Mouse (Mus musculus) hindbrain, embryonic 16.5 days (tissue): Measurements from ENCODE around the gene Ar. TPM values are rescaled to one million over a fixed set of nuclear protein-coding genes. Genes with fewer than 3 reads are reported as not detected.

Experiments used
- ATAC-seq: fragments of 200-750 bp; cut with Nextera tagmentation; 2 replicates; pipeline ENCODE4 v1.8.0; 2017; ENCODE audit warnings: moderate TSS enrichment, moderate library complexity
- H3K27ac ChIP-seq: fragments of 300-500 bp; sonication (generic); 2 replicates; pipeline ENCODE4 v1.5.1; 2014; ENCODE audit warnings: low read depth, mild to moderate bottlenecking, control low read depth, low read length, moderate library complexity
- H3K27me3 ChIP-seq: fragments of 300-500 bp; sonication (generic); replicated peaks from 2 replicates; pipeline ENCODE4 v1.6.1; 2014; ENCODE audit warnings: low read length; ENCODE audit not compliant: control insufficient read depth, insufficient read depth
- H3K36me3 ChIP-seq: fragments of 300-500 bp; sonication (generic); 2 replicates; pipeline ENCODE4 v1.6.1; 2014; ENCODE audit warnings: mild to moderate bottlenecking, low read length, moderate library complexity, mixed read lengths; ENCODE audit not compliant: control insufficient read depth, insufficient read depth
- H3K4me1 ChIP-seq: fragments of 300-500 bp; sonication (generic); 2 replicates; pipeline ENCODE4 v1.6.1; 2014; ENCODE audit warnings: low read depth, low read length; ENCODE audit not compliant: control insufficient read depth, insufficient read depth
- H3K4me2 ChIP-seq: fragments of 300-500 bp; sonication (generic); 2 replicates; pipeline ENCODE4 v1.6.1; 2014; ENCODE audit warnings: mild to moderate bottlenecking, low read length, control low read depth, moderate library complexity
- H3K4me3 ChIP-seq: fragments of 300-500 bp; sonication (generic); 2 replicates; pipeline ENCODE4 v1.5.1; 2014; ENCODE audit warnings: mild to moderate bottlenecking, low read length, control low read depth, moderate library complexity
- H3K9ac ChIP-seq: fragments of 300-500 bp; sonication (generic); 2 replicates; pipeline ENCODE4 v1.6.1; 2014; ENCODE audit warnings: low read depth, mild to moderate bottlenecking, control low read depth, low read length, moderate library complexity
- H3K9me3 ChIP-seq: fragments of 300-500 bp; sonication (generic); 2 replicates; pipeline ENCODE4 v1.6.1; 2014; ENCODE audit warnings: mild to moderate bottlenecking, low read length, moderate library complexity; ENCODE audit not compliant: control insufficient read depth
- WGBS: fragments of 180-500 bp; shearing (Covaris S2); extraction: QIAGEN DNeasy Blood & Tissue Kit; methylation state at CpG from one replicate; pipeline ENCODE4 v1.1.7; 2014; 5-methylcytosine and 5-hydroxymethylcytosine counted together
- polyA plus RNA-seq: library from polyadenylated mRNA; unstranded; fragments of >200 nt; fragmentation: Nextera tagmentation; extraction: Ambion mirVana; gene quantifications from 2 replicates; pipeline ENCODE4 v1.2.1, GENCODE M21; 2015

Ar gene
- polyA plus RNA-seq, 1 experiment from 2014 or later, result 0.18 TPM

- Histone ChIP-seq H3K9me3 (no peaks in the 10 kb centered on the region), H3K27ac (no peak overlapping the region), H3K4me2 (no peak overlapping the region), H3K4me1 (no peaks in the 10 kb centered on the region), H3K36me3 (no peaks in the 10 kb centered on the region), H3K27me3 (no peaks in the 10 kb centered on the region), H3K4me3 (no peak overlapping the region), H3K9ac (no peak overlapping the region)
- no peak for ATAC-seq
- 75% methylated on average over 1 of the region's 1 CpGs for WGBS
Observed at GRCm38 (mm10) chrX:98347481-98347880, 198.9 kb downstream of the Ar start.

- WGBS, result 58% methylated on average over 4 of the region's 4 CpGs
Observed at GRCm38 (mm10) chrX:98348036-98348435, 199.5 kb downstream of the Ar start.

More at GRCm38 (mm10) chrX:98348036-98348435, 199.5 kb downstream of the Ar start:
- H3K36me3 ChIP-seq, result no peaks in the 10 kb centered on the region
- no peak overlapping the region for H3K9ac ChIP-seq
- no peak overlapping the region for H3K27ac ChIP-seq
- no peaks in the 10 kb centered on the region for H3K9me3 ChIP-seq
- no peaks in the 10 kb centered on the region for H3K27me3 ChIP-seq
- no peak overlapping the region for H3K4me2 ChIP-seq
- no peaks in the 10 kb centered on the region for H3K4me1 ChIP-seq
- no peak for ATAC-seq
- no peak overlapping the region for H3K4me3 ChIP-seq
